Mouse (Mus musculus) neural tube, embryonic 11.5 days (tissue): ENCODE measurements around the gene Stk38. TPM values are rescaled to one million over a fixed set of nuclear protein-coding genes. Genes with fewer than 3 reads are reported as not detected.

Experiments used
- ATAC-seq: fragments of 200-750 bp; cut with Nextera tagmentation; 2 replicates; pipeline ENCODE4 v1.8.0; 2017; ENCODE audit warnings: moderate number of reproducible peaks, mild to moderate bottlenecking, moderate TSS enrichment, moderate library complexity; ENCODE audit not compliant: insufficient read depth, low FRiP score, low TSS enrichment
- DNase-seq: peaks from one replicate; pipeline ENCODE4 v3.0.0-alpha.2; 2015; ENCODE audit warnings: low spot score
- H3K27ac ChIP-seq: fragments of 300-500 bp; sonication (generic); 2 replicates; pipeline ENCODE4 v1.5.1; 2014; ENCODE audit warnings: low read depth, mild to moderate bottlenecking, low read length
- H3K27me3 ChIP-seq: fragments of 300-500 bp; sonication (generic); 2 replicates; pipeline ENCODE4 v1.6.1; 2014; ENCODE audit warnings: mild to moderate bottlenecking, low read length, mixed read lengths; ENCODE audit not compliant: control insufficient read depth, insufficient read depth
- H3K36me3 ChIP-seq: fragments of 300-500 bp; sonication (generic); 2 replicates; pipeline ENCODE4 v1.6.1; 2014; ENCODE audit warnings: mild to moderate bottlenecking, low read length, moderate library complexity, mixed read lengths; ENCODE audit not compliant: control insufficient read depth, insufficient read depth
- H3K4me1 ChIP-seq: fragments of 300-500 bp; sonication (generic); 2 replicates; pipeline ENCODE4 v1.6.1; 2014; ENCODE audit warnings: low read length, mixed read lengths; ENCODE audit not compliant: control insufficient read depth, insufficient read depth
- H3K4me2 ChIP-seq: fragments of 300-500 bp; sonication (generic); 2 replicates; pipeline ENCODE4 v1.6.1; 2014; ENCODE audit warnings: low read depth, mild to moderate bottlenecking, moderate library complexity
- H3K4me3 ChIP-seq: fragments of 300-500 bp; sonication (generic); 2 replicates; pipeline ENCODE4 v1.5.1; 2014; ENCODE audit warnings: low read depth, low read length
- H3K9ac ChIP-seq: fragments of 300-500 bp; sonication (generic); 2 replicates; pipeline ENCODE4 v1.6.1; 2014; ENCODE audit warnings: mild to moderate bottlenecking, low read length
- H3K9me3 ChIP-seq: fragments of 300-500 bp; sonication (generic); 2 replicates; pipeline ENCODE4 v1.6.1; 2016; ENCODE audit warnings: low read length; ENCODE audit not compliant: control insufficient read depth
- WGBS: fragments of 180-500 bp; shearing (Covaris S2); extraction: QIAGEN DNeasy Blood & Tissue Kit; methylation state at CpG from one replicate; pipeline ENCODE4 v1.1.7; 2014; 5-methylcytosine and 5-hydroxymethylcytosine counted together
- polyA plus RNA-seq: library from polyadenylated mRNA; unstranded; fragments of >200 nt; fragmentation: Nextera tagmentation; extraction: Ambion mirVana; gene quantifications from 2 replicates; pipeline ENCODE4 v1.2.1, GENCODE M21; 2014

Gene Stk38
- polyA plus RNA-seq, 1 experiment from 2014 or later = 141 TPM

GRCm38 (mm10) chr17:28950751-28951150 is 57.0 kb downstream of the Stk38 start:
- DNase-seq (no peak), ATAC-seq (no peak)
- Histone ChIP-seq H3K27ac (no peak overlapping the region), H3K9ac (no peak overlapping the region), H3K4me1 (peaks cover 11% of the 10 kb centered on the region), H3K4me2 (no peak overlapping the region), H3K36me3 (no peaks in the 10 kb centered on the region), H3K9me3 (peaks cover 2% of the 10 kb centered on the region; the same call in 1 of the 2 replicates), H3K4me3 (no peak overlapping the region), H3K27me3 (no peaks in the 10 kb centered on the region)
- WGBS = 78% methylated on average over 4 of the region's 4 CpGs

GRCm38 (mm10) chr17:28948661-28949060 is 59.1 kb downstream of the Stk38 start:
- H3K4me2 ChIP-seq = no peak overlapping the region
- H3K9me3 ChIP-seq = peaks cover 2% of the 10 kb centered on the region; the same call in 1 of the 2 replicates
- H3K9ac ChIP-seq = no peak overlapping the region
- peaks cover 10% of the 10 kb centered on the region for H3K4me1 ChIP-seq
- H3K27ac ChIP-seq = no peak overlapping the region
- no peaks in the 10 kb centered on the region for H3K36me3 ChIP-seq
- no peak overlapping the region for H3K4me3 ChIP-seq
- WGBS = 83% methylated on average over 4 of the region's 4 CpGs
- ATAC-seq (no peak), DNase-seq (no peak)
- H3K27me3 ChIP-seq = no peaks in the 10 kb centered on the region

GRCm38 (mm10) chr17:28947011-28947939 is 60.5 kb downstream of the Stk38 start:
- ATAC-seq (no peak), DNase-seq (no peak)
- no peak overlapping the region for H3K4me3 ChIP-seq
- WGBS = 93% methylated on average over 19 of the region's 19 CpGs
- H3K9me3 ChIP-seq = peaks cover 2% of the 10 kb centered on the region; the same call in 1 of the 2 replicates
- peaks cover 4% of the 10 kb centered on the region for H3K4me1 ChIP-seq
- H3K27ac ChIP-seq = no peak overlapping the region
- H3K27me3 ChIP-seq = no peaks in the 10 kb centered on the region
- no peak overlapping the region for H3K4me2 ChIP-seq
- no peak overlapping the region for H3K9ac ChIP-seq
- no peaks in the 10 kb centered on the region for H3K36me3 ChIP-seq

- no peak overlapping the region for H3K4me2 ChIP-seq
- H3K27ac ChIP-seq = no peak overlapping the region
- peaks cover 2% of the 10 kb centered on the region; the same call in 1 of the 2 replicates for H3K9me3 ChIP-seq
- H3K4me1 ChIP-seq = no peaks in the 10 kb centered on the region
- no peak for ATAC-seq
- 89% methylated on average over 7 of the region's 7 CpGs for WGBS
- H3K27me3 ChIP-seq = no peaks in the 10 kb centered on the region
- H3K9ac ChIP-seq = no peak overlapping the region
- H3K4me3 ChIP-seq = no peak overlapping the region
- no peaks in the 10 kb centered on the region for H3K36me3 ChIP-seq
- no peak for DNase-seq
Measured at GRCm38 (mm10) chr17:28944481-28944880, 63.3 kb downstream of the Stk38 start.

- Histone ChIP-seq H3K4me3 (no peak within 1 kb of the TSS), H3K4me2 (no peak within 1 kb of the TSS), H3K27ac (no peak within 1 kb of the TSS), H3K9ac (no peak within 1 kb of the TSS), H3K9me3 (peaks cover 2% of the 10 kb centered on the region; the same call in 1 of the 2 replicates), H3K36me3 (no peaks in the 10 kb centered on the region), H3K4me1 (no peaks in the 10 kb centered on the region), H3K27me3 (no peaks in the 10 kb centered on the region)
- ATAC-seq = no peak
- DNase-seq = no peak
- 93% methylated on average over 7 of the region's 7 CpGs for WGBS
Measured at GRCm38 (mm10) chr17:28943740-28944139, 64.1 kb downstream of the Stk38 start, which contains the start of gene Pxt1. Pxt1 (minus strand) TSS chr17:28943840.

- H3K9me3 ChIP-seq = no peaks in the 10 kb centered on the region
- DNase-seq = no peak
- no peak overlapping the region for H3K4me3 ChIP-seq
- no peaks in the 10 kb centered on the region for H3K27me3 ChIP-seq
- WGBS = 77% methylated on average over 10 of the region's 11 CpGs
- H3K9ac ChIP-seq = no peak overlapping the region
- H3K27ac ChIP-seq = no peak overlapping the region
- no peak overlapping the region for H3K4me2 ChIP-seq
- no peak for ATAC-seq
- H3K4me1 ChIP-seq = no peaks in the 10 kb centered on the region
- no peaks in the 10 kb centered on the region for H3K36me3 ChIP-seq
Measured at GRCm38 (mm10) chr17:28942101-28942500, 65.7 kb downstream of the Stk38 start.

- H3K9ac ChIP-seq = no peak overlapping the region
- H3K27me3 ChIP-seq = no peaks in the 10 kb centered on the region
- H3K4me3 ChIP-seq = no peak overlapping the region
- no peaks in the 10 kb centered on the region for H3K4me1 ChIP-seq
- ATAC-seq = no peak
- DNase-seq = no peak
- no peaks in the 10 kb centered on the region for H3K9me3 ChIP-seq
- no peak overlapping the region for H3K27ac ChIP-seq
- 92% methylated on average over 25 of the region's 25 CpGs for WGBS
- H3K36me3 ChIP-seq = no peaks in the 10 kb centered on the region
- H3K4me2 ChIP-seq = no peak overlapping the region
Measured at GRCm38 (mm10) chr17:28940776-28941555, 66.8 kb downstream of the Stk38 start.

GRCm38 (mm10) chr17:28936622-28937345 is 71.0 kb downstream of the Stk38 start:
- H3K4me1 ChIP-seq = no peaks in the 10 kb centered on the region
- no peaks in the 10 kb centered on the region for H3K27me3 ChIP-seq
- no peak overlapping the region for H3K4me2 ChIP-seq
- H3K27ac ChIP-seq = no peak overlapping the region
- DNase-seq (no peak), ATAC-seq (no peak)
- WGBS = 82% methylated on average over 10 of the region's 10 CpGs
- no peaks in the 10 kb centered on the region for H3K36me3 ChIP-seq
- H3K4me3 ChIP-seq = no peak overlapping the region
- H3K9me3 ChIP-seq = no peaks in the 10 kb centered on the region
- H3K9ac ChIP-seq = no peak overlapping the region
